Mouse (Mus musculus): Measurements from ENCODE around the gene Nrxn3. TPM values are rescaled to one million over a fixed set of nuclear protein-coding genes. Genes with fewer than 3 reads are reported as not detected.

Gene Nrxn3
- polyA plus RNA-seq, 1 experiment, result not detected

DNA sequence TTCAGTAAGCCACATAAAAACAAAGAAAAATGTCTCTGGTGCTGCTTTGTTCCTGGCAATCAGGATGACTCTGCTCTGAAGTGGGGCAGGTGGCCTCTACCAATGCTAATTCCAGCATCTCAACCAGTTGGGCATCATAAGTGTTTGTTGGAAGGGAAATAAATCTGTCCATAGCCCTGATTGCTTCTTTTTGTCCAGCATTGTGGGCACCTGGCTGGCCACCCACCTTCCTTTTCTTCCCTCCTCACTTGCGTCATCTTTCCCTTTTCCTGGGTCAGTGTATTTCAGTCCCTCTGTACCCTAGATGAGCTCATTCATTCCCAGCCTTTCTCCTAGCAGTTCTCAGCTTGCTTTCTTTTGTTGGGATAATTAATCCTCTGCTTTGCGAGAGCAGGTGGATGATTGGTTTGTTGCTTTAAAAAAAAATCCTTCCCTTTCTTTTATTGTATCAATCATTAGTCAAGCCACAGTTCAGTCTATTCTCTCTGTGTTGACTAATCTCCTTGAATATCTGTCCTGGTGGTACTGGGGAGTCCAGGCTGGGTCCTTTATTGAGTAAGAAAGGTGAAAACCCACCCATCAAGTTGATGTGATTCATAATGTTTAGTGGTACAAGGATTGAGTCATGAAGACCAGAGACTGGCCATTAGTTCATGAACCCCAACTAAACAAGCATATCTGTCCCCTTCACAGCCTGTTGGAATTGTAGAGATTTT lies 719.8 kb downstream of the Nrxn3 start:
- Histone ChIP-seq H3K4me1 (ENCODE audit: control insufficient read depth, insufficient read depth, low read length) (no peaks in the 10 kb centered on the region), H3K4me3 (ENCODE audit: insufficient read depth, low read length) (no peak overlapping the region), H3K27ac (ENCODE audit: insufficient read depth, low read depth, low read length) (no peak overlapping the region)
- TF ChIP-seq POLR2A (IDR thresholded peaks at IDR 0.05; ENCODE audit: borderline replicate concordance, low read depth, low read length) (no peak), CTCF (IDR thresholded peaks at IDR 0.05; ENCODE audit: low read depth, low read length) (no peak)

DNA sequence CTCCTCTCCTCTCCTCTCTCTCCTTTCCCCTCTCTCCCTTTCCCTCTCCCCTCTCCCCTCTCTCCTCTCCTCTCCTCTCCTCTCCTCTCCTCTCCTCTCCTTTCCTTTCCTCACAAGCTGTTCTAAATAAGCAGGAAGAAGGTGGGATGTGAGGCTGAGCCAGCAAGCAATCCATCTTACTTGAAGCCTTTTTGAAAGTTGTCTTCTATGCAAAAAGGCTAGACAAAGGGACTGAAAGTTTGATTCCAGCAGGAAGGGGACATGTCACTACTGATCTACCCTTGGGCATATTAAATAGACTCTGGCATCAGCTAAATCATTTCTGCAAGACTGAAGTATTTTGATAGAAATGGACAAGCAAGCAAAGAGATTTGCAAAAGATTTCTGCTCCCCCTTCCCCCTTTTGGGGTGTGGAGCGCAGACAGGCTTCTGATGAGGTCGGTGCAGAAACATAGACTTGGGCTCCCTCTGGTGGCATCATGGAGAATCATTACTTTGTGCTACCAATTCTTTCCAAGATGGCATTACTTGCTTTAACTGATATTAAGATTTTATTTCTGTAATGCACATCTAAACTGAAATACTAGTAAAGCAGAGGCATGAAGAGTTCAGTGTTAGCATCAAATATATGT lies 728.1 kb downstream of the Nrxn3 start:
- H3K4me3 ChIP-seq (ENCODE audit: insufficient read depth, low read length), result no peak overlapping the region
- no peak overlapping the region for H3K27ac ChIP-seq (ENCODE audit: insufficient read depth, low read depth, low read length)
- TF ChIP-seq POLR2A (IDR thresholded peaks at IDR 0.05; ENCODE audit: borderline replicate concordance, low read depth, low read length) (no peak), CTCF (IDR thresholded peaks at IDR 0.05; ENCODE audit: low read depth, low read length) (no peak)
- no peaks in the 10 kb centered on the region for H3K4me1 ChIP-seq (ENCODE audit: control insufficient read depth, insufficient read depth, low read length)

DNA sequence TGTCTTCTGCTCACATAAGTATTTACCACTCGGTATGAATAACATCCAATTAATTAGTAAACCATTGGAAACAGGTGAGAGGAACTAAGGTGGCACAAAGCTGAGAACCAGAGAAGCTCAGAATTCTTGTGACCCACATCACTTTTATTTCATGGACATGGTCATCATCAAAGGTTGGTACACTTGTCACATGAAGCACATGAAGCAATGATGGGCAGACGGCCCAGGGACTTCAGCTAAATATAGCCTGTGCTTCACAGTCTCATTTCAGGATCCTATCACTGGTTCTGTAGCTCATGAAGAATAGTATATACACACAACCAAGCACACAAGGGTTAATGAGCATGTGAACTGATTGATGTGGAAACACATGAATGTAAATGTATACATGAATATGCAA lies 747.5 kb downstream of the Nrxn3 start:
- Histone ChIP-seq H3K4me1 (ENCODE audit: control insufficient read depth, insufficient read depth, low read length) (no peaks in the 10 kb centered on the region), H3K4me3 (ENCODE audit: insufficient read depth, low read length) (no peak overlapping the region), H3K27ac (ENCODE audit: insufficient read depth, low read depth, low read length) (no peak overlapping the region)
- TF ChIP-seq POLR2A (IDR thresholded peaks at IDR 0.05; ENCODE audit: borderline replicate concordance, low read depth, low read length) (no peak), CTCF (IDR thresholded peaks at IDR 0.05; ENCODE audit: low read depth, low read length) (no peak)

DNA sequence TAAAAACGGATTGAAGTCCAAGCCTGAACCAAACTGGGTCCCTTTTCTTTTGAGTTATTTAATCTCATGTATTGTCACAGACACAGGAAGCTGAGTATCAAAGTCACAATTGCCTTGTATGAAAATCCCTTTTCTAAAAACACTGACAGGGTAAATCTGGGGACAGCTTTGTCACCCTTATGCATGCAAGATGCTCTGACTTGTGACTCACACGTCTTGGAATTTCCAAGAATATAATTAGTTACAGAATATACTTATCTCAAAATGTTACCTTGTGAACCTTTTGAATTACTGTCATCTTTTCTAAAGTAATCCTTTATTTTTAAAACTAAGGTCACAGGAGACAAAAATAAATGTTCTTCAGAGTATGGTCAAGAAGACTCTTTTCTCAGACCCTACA lies 748.6 kb downstream of the Nrxn3 start:
- no peak overlapping the region for H3K27ac ChIP-seq (ENCODE audit: insufficient read depth, low read depth, low read length)
- no peaks in the 10 kb centered on the region for H3K4me1 ChIP-seq (ENCODE audit: control insufficient read depth, insufficient read depth, low read length)

DNA sequence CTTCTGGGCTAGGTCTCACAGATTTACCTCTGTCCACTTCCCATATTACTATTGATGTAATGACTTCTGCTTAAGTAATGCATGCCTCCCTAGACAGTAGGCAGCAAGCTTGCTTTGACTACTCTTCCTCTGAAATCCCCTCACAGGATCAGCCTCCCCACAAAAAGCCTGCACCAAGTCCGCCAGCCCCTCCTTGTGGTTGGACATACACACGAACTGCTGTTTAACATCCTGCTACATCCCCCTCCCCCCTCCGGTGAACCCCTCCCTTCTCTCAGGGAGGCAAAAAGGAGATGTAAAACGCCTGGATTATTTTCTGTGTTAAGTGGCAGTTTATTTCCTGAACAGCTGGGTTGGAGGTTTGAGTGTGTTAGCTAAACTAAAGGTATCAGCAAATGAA lies 749.2 kb downstream of the Nrxn3 start:
- TF ChIP-seq CTCF (IDR thresholded peaks at IDR 0.05; ENCODE audit: low read depth, low read length) (no peak), POLR2A (IDR thresholded peaks at IDR 0.05; ENCODE audit: borderline replicate concordance, low read depth, low read length) (no peak)
- Histone ChIP-seq H3K4me3 (ENCODE audit: insufficient read depth, low read length) (no peak overlapping the region), H3K27ac (ENCODE audit: insufficient read depth, low read depth, low read length) (no peak overlapping the region), H3K4me1 (ENCODE audit: control insufficient read depth, insufficient read depth, low read length) (no peaks in the 10 kb centered on the region)

More for the DNA sequence above, 748.6 kb downstream of the Nrxn3 start:
- H3K4me3 ChIP-seq (ENCODE audit: insufficient read depth, low read length), result no peak overlapping the region
- TF ChIP-seq CTCF (IDR thresholded peaks at IDR 0.05; ENCODE audit: low read depth, low read length) (no peak), POLR2A (IDR thresholded peaks at IDR 0.05; ENCODE audit: borderline replicate concordance, low read depth, low read length) (no peak)

DNA sequence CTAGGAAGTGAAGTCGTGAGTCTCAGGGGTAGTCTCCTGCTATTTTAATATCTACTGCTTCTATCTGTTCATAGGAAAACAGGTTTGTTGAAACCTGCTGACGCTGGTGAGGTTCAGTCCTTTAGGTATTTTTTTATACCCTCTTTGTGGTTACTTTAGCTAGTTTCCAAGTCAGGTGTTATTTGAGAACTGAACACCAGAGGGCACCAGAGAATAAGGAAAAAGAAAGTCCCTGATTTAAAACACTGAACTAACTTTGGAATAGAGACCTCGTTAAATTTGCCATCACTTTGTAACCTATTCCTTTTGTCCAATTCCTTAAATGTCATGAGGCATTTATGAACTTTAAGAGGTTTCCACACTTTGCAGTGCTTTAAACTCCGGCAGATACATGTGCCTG lies 756.4 kb downstream of the Nrxn3 start:
- H3K4me3 ChIP-seq (ENCODE audit: insufficient read depth, low read length), result no peak overlapping the region
- TF ChIP-seq POLR2A (IDR thresholded peaks at IDR 0.05; ENCODE audit: borderline replicate concordance, low read depth, low read length) (no peak), CTCF (IDR thresholded peaks at IDR 0.05; ENCODE audit: low read depth, low read length) (no peak)
- no peak overlapping the region for H3K27ac ChIP-seq (ENCODE audit: insufficient read depth, low read depth, low read length)
- H3K4me1 ChIP-seq (ENCODE audit: control insufficient read depth, insufficient read depth, low read length), result no peaks in the 10 kb centered on the region

DNA sequence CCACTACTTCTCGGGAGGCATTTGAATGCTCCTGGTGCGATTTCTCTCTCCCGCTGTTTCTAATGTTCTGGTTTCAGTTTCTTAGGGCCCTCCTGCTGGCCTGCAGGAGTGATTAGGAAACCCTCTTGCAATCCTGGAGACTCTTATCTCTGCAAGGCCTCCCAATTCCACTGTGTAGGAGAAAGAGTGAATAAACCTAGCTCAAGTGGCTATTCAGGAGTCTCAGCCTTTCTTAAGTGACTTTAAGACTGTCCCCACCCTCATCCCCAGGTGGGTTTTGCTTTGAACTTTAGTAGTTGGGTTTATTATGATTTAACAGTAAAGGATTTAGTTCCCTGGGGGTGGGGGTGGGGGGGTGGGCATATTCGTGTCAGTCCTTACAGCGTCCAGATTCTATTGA lies 759.5 kb downstream of the Nrxn3 start:
- no peaks in the 10 kb centered on the region for H3K4me1 ChIP-seq (ENCODE audit: control insufficient read depth, insufficient read depth, low read length)
- TF ChIP-seq POLR2A (IDR thresholded peaks at IDR 0.05; ENCODE audit: borderline replicate concordance, low read depth, low read length), result no peak
- no peak for TF ChIP-seq CTCF (IDR thresholded peaks at IDR 0.05; ENCODE audit: low read depth, low read length)
- H3K27ac ChIP-seq (ENCODE audit: insufficient read depth, low read depth, low read length), result no peak overlapping the region
- no peak overlapping the region for H3K4me3 ChIP-seq (ENCODE audit: insufficient read depth, low read length)

DNA sequence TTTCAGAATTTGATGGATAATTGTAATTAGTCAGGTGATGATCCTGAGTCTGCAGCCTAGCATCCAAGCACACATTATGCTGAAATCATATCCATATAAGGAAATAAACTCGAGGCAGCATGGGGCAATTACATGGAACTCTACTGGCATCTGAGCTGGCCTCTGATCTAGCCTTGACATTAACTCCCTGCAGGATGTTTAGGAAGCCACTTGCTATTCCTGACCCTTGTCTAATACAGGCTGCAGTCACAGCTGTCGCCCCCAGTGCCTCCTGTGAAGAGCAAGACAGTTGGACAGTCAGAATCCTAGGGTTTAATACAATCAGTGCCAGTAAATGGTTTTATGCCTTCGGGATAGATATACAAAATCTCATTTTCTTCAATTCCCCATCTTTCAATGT lies 781.4 kb downstream of the Nrxn3 start:
- H3K27ac ChIP-seq (ENCODE audit: insufficient read depth, low read depth, low read length), result no peak overlapping the region
- no peaks in the 10 kb centered on the region for H3K4me1 ChIP-seq (ENCODE audit: control insufficient read depth, insufficient read depth, low read length)
- no peak overlapping the region for H3K4me3 ChIP-seq (ENCODE audit: insufficient read depth, low read length)
- TF ChIP-seq CTCF (IDR thresholded peaks at IDR 0.05; ENCODE audit: low read depth, low read length) (no peak), POLR2A (IDR thresholded peaks at IDR 0.05; ENCODE audit: borderline replicate concordance, low read depth, low read length) (no peak)

DNA sequence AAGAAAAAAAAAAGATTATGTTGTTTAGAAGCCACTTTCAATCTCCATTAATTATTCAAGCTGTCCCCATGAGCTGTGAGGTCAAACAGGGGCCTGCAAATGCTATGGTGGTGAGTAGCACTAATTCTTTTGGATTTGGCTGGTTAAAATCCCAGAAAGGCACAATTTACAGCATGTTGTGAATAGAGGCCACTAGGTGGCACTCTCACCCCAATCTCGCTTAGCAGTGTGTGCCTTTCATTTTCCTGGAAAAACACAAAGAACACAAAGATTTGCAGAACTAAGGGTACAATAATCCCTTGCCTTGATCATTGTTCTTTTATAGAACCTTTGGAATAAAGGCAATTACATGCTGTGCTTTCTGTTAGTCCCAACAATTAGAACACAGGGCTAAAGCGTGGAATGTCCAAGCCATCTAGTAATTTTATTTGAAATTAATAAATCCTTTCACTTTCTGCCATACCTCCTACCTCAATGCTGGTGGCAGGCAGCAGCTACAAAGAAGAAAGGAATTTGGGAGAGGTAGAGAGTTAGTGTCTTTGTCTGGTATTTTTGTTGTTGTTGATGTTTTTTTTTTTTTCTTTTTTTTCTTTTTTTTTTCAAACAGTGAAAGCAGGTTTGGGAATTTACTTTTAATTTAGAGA lies 782.6 kb downstream of the Nrxn3 start:
- H3K4me1 ChIP-seq (ENCODE audit: control insufficient read depth, insufficient read depth, low read length), result no peaks in the 10 kb centered on the region
- TF ChIP-seq CTCF (IDR thresholded peaks at IDR 0.05; ENCODE audit: low read depth, low read length) (no peak), POLR2A (IDR thresholded peaks at IDR 0.05; ENCODE audit: borderline replicate concordance, low read depth, low read length) (no peak)
- H3K27ac ChIP-seq (ENCODE audit: insufficient read depth, low read depth, low read length), result no peak overlapping the region
- H3K4me3 ChIP-seq (ENCODE audit: insufficient read depth, low read length), result no peak overlapping the region

DNA sequence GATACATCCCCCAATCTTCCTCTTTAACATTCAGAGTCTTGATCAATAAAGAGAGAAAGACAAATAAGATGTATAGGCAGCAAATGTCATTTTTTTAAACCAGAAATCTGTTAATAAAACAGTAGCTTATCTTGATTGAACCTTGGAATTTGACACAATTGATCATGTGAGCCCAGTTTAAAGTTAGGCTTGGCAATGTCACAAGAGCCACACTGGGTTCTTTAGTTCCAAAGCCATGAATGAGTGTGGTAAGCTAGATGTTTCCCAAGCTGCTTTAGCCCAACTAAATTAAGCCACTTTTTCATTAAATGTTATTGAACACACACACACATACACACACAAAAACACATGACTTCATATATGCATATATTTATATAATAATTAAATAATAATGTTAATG lies 786.3 kb downstream of the Nrxn3 start:
- TF ChIP-seq POLR2A (IDR thresholded peaks at IDR 0.05; ENCODE audit: borderline replicate concordance, low read depth, low read length) (no peak), CTCF (IDR thresholded peaks at IDR 0.05; ENCODE audit: low read depth, low read length) (no peak)
- Histone ChIP-seq H3K4me1 (ENCODE audit: control insufficient read depth, insufficient read depth, low read length) (no peaks in the 10 kb centered on the region), H3K27ac (ENCODE audit: insufficient read depth, low read depth, low read length) (no peak overlapping the region), H3K4me3 (ENCODE audit: insufficient read depth, low read length) (no peak overlapping the region)
